Mouse (Mus musculus) mouse embryonic stem cell (cell line): ENCODE measurements at regions not wholly inside any gene's neighbourhood (a gene's known extent, or its start where the extent isn't known, plus 50 kb on each side); places are given as distances from the start of the nearest gene placed in this dataset.

Experiments
- in situ Hi-C, 2 experiments: fragments of 300-500 bp; cut with MboI; formaldehyde crosslinking; loops; 1 replicate in 1 of 2; 3 replicates in 1 of 2; pipeline ENCODE4 v1.14.3; 2019 to 2020; ENCODE audit warnings: low sequenced_read_pairs in 2 of 2, low pct_unique_long_range_greater_than_20kb in 1 of 2, mixed read lengths in 1 of 2; ENCODE audit not compliant: unreplicated experiment in 1 of 2

GRCm38 (mm10) chr13:59393231-59393938, 191.6 kb downstream of the Agtpbp1 start:
- in situ Hi-C loops = no loop called here

- in situ Hi-C loops = no loop called here
These were observed 192.2 kb downstream of the Agtpbp1 start for GRCm38 (mm10) chr13:59392828-59393227.

- in situ Hi-C loops = no loop called here
These were observed 197.3 kb downstream of the Agtpbp1 start for GRCm38 (mm10) chr13:59387627-59388325.

- in situ Hi-C loops = no loop called here
These were observed 198.0 kb downstream of the Agtpbp1 start for GRCm38 (mm10) chr13:59386935-59387540.

- in situ Hi-C loops = no loop called here
These were observed 199.2 kb downstream of the Agtpbp1 start for GRCm38 (mm10) chr13:59385824-59386223.

- in situ Hi-C loops = no loop called here
These were observed 214.7 kb downstream of the Agtpbp1 start for GRCm38 (mm10) chr13:59370141-59370816.

GRCm38 (mm10) chr13:59368550-59369449, 216.2 kb downstream of the Agtpbp1 start:
- in situ Hi-C loops = loop anchor here in 1 of 2 experiments (10.0 kb wide), 1 partner anchor 734 kb away; no protein-coding TSS in a partner anchor

GRCm38 (mm10) chr13:59365460-59365859, 219.6 kb downstream of the Agtpbp1 start:
- in situ Hi-C loops = loop anchor here in 1 of 2 experiments (10.0 kb wide), 1 partner anchor 731 kb away; no protein-coding TSS in a partner anchor

GRCm38 (mm10) chr13:59363428-59363827, 221.6 kb downstream of the Agtpbp1 start:
- in situ Hi-C loops = loop anchor here in 1 of 2 experiments (10.0 kb wide), 1 partner anchor 729 kb away; no protein-coding TSS in a partner anchor

GRCm38 (mm10) chr13:59361323-59361722, 223.7 kb downstream of the Agtpbp1 start:
- in situ Hi-C loops = loop anchor here in 1 of 2 experiments (10.0 kb wide), 1 partner anchor 727 kb away; no protein-coding TSS in a partner anchor

GRCm38 (mm10) chr13:59360026-59360425, 225.0 kb downstream of the Agtpbp1 start:
- in situ Hi-C loops = loop anchor here in 1 of 2 experiments (10.0 kb wide), 1 partner anchor 725 kb away; no protein-coding TSS in a partner anchor

- in situ Hi-C loops = no loop called here
These were observed 226.6 kb downstream of the Agtpbp1 start for GRCm38 (mm10) chr13:59358421-59358820.

GRCm38 (mm10) chr13:59351461-59351860, 233.6 kb downstream of the Agtpbp1 start:
- in situ Hi-C loops = no loop called here

GRCm38 (mm10) chr13:59350613-59351150, 234.3 kb downstream of the Agtpbp1 start:
- in situ Hi-C loops = no loop called here

- in situ Hi-C loops = no loop called here
These were observed 236.5 kb downstream of the Agtpbp1 start for GRCm38 (mm10) chr13:59348510-59348909.

GRCm38 (mm10) chr13:59341871-59342270, 243.2 kb downstream of the Agtpbp1 start:
- in situ Hi-C loops = no loop called here

- in situ Hi-C loops = no loop called here
These were observed 246.6 kb downstream of the Agtpbp1 start for GRCm38 (mm10) chr13:59338436-59338835.
